Mouse (Mus musculus): ENCODE results near the gene Spi1.

DNA sequence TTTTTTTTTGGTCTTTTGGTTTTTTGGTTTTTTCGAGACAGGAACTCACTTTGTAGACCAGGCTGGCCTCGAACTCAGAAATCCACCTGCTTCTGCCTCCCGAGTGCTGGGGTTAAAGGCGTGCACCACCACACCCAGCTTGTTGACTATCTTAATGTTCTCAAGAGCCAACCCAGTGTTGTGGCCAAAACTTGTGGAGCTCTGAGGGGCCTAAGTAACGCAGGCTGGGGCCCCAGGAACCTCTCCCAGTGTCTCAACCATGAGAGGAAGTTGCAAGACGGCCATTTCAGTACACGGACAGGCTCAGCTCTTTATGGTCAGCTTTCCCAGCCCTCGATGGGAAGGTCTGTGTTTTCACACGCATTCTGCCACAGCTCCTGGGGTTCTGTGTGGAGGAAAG, 6.8 kb downstream of the Spi1 start:
- TF ChIP-seq CTCF (conservative IDR thresholded peaks at IDR 0.05; ENCODE audit: insufficient read depth, insufficient read length, low read depth, low read length) (no peak), POLR2A (IDR thresholded peaks at IDR 0.05; ENCODE audit: low read depth, low read length) (no peak)
